In genomic region chr2:12317343-12317742, GRCm38 (mm10) we compare ENCODE assay signal across 8 mouse cellular contexts. TPM values are rescaled to one million over a fixed set of nuclear protein-coding genes. Genes with fewer than 3 reads are reported as not detected.
A peak's percentile ranks its signal among the peaks of the same experiment; 100 is the strongest.
DNase-seq lines count a peak whose midpoint lies in the region; ATAC-seq lines count a peak whose summit lies in the region.
"Had no signal": no experiment of that assay in that cellular context is flagged by ENCODE, and none has a peak within 500 bp of the region (broad histone marks: within the 10 kb centered on the region; RNA-seq: fewer than 3 reads in every experiment).

No protein-coding gene starts in this region.

- peak; percentile 49; the same call in 1 of the 2 replicates for ATAC-seq in kidney, embryonic 14.5 days (ENCODE audit: low FRiP score, low TSS enrichment)
- ATAC-seq in hematopoietic stem cell, adult 5-6 weeks (replicated peaks in 1 of 2; ENCODE audit: insufficient read depth in 1 of 2, low FRiP score in 2 of 2, low TSS enrichment in 1 of 2, low read depth in 1 of 2, poor library complexity in 2 of 2, severe bottlenecking in 2 of 2): peak; percentile 94 to 98
- ATAC-seq in neutrophil, adult 5-6 weeks (ENCODE audit: extremely low read depth, insufficient number of reproducible peaks, low FRiP score, poor library complexity, severe bottlenecking): peak; percentile 93

- 81% methylated on average over 5 of the region's 5 CpGs for WGBS in kidney, embryonic 14.5 days

- H3K9ac ChIP-seq in kidney, embryonic 14.5 days (ENCODE audit: low read depth, low read length): no peak overlapping the region
- H3K9ac ChIP-seq: embryonic facial prominence, embryonic 12.5 days had no signal

- no peaks in the 10 kb centered on the region for H3K36me3 ChIP-seq in kidney, embryonic 14.5 days (ENCODE audit: control insufficient read depth, insufficient read depth, low read length)
- H3K36me3 ChIP-seq: embryonic facial prominence, embryonic 12.5 days had no signal

- no peak overlapping the region for H3K4me3 ChIP-seq in kidney, embryonic 14.5 days (ENCODE audit: low read length)
- H3K4me3 ChIP-seq: embryonic facial prominence, embryonic 12.5 days had no signal

- no peak overlapping the region for H3K27ac ChIP-seq in kidney, embryonic 14.5 days (ENCODE audit: low read depth, low read length)
- H3K27ac ChIP-seq: embryonic facial prominence, embryonic 12.5 days had no signal

- no peaks in the 10 kb centered on the region for H3K27me3 ChIP-seq in kidney, embryonic 14.5 days (ENCODE audit: control insufficient read depth, insufficient read depth, low read length)
- H3K27me3 ChIP-seq: embryonic facial prominence, embryonic 12.5 days had no signal

- no peaks in the 10 kb centered on the region for H3K4me1 ChIP-seq in kidney, embryonic 14.5 days (ENCODE audit: control insufficient read depth, insufficient read depth, low read length)

- no peak for DNase-seq in kidney, postnatal 36 days
- DNase-seq in NIH3T3 (ENCODE audit: low read depth): peak; percentile 77
- no peak for DNase-seq in frontal cortex, postnatal 14 days (ENCODE audit: low spot score in 2 of 2)
- DNase-seq in embryo, embryonic 11 days: no peak

- H3K4me2 ChIP-seq in kidney, embryonic 14.5 days (replicated peaks; ENCODE audit: low read depth, low read length): no peak overlapping the region
- H3K4me2 ChIP-seq: embryonic facial prominence, embryonic 12.5 days had no signal

- no peaks in the 10 kb centered on the region for H3K9me3 ChIP-seq in kidney, embryonic 14.5 days (ENCODE audit: control insufficient read depth, low read length)
- H3K9me3 ChIP-seq: embryonic facial prominence, embryonic 12.5 days had no signal

RNA-seq across cellular contexts. Expression of gene Itga8, which starts 15.6 kb away (rescaled TPM):
- 21.4 and 48.2 TPM in 2 replicates for polyA plus RNA-seq in kidney, embryonic 14.5 days (2014; fragmentation: Nextera tagmentation; extraction: Ambion mirVana)
- 0.25 and 0.35 TPM in 2 replicates for total RNA-seq in hematopoietic stem cell, adult 5-6 weeks (2017)
- 4.3 and 8.1 TPM in 2 replicates for total RNA-seq in neutrophil, adult 5-6 weeks (2017)
